Mouse (Mus musculus): ENCODE measurements at regions not wholly inside any gene's neighbourhood (a gene's known extent, or its start where the extent isn't known, plus 50 kb on each side); places are given as distances from the start of the nearest gene placed in this dataset.
A peak's percentile ranks its signal among the peaks of the same experiment; 100 is the strongest.

DNA sequence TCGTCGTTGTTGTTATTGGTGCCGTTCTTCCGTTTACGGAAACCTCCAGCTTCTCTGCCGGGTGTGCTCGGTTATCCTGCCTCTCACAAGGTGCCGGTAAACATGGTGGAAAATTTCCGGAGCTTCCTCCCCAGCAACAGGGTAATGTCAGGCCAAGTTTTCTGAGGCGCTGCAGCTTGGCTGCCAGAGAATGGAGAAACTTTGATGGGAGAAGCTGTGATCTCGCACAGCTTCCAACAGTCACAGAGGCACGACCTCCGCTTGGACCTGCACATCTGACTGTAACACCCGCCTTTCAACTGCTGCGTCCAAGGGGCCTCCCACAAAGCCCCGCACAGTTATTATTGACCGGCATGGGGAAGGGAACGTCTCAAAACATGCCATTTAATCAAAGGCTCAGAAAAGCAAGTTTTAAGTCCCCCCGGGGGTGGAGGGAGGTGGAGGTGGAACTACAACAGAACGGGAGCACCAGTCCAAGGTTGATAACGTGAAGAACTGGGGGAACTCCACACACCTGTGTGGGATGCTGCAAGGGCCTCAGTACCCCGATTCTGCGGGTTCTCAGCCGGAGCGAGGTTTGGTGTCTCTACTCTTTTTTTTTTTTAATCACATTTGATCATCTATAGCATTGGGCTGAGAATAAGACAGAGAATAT lies 299.1 kb downstream of the Vrk1 start:
- peaks cover 5% of the 10 kb centered on the region; the same call in 1 of the 2 replicates for H3K4me1 ChIP-seq (ENCODE audit: control insufficient read depth, insufficient read depth, low read length)
- H3K27me3 ChIP-seq (ENCODE audit: control insufficient read depth, insufficient read depth, low read depth, low read length): peaks cover 6% of the 10 kb centered on the region
- H3K4me2 ChIP-seq (ENCODE audit: low read length): no peak overlapping the region
- H3K9me3 ChIP-seq (replicated peaks; ENCODE audit: control insufficient read depth, low read length, poor library complexity, severe bottlenecking): no peaks in the 10 kb centered on the region
- H3K27ac ChIP-seq (ENCODE audit: low read length): no peak overlapping the region
- ATAC-seq: no peak
- 75% methylated on average over 25 of the region's 25 CpGs for WGBS
- no peak overlapping the region for H3K9ac ChIP-seq (ENCODE audit: low read depth, low read length)
- no peaks in the 10 kb centered on the region for H3K36me3 ChIP-seq (ENCODE audit: control insufficient read depth, insufficient read depth, low read length)
- H3K4me3 ChIP-seq (ENCODE audit: low read depth, low read length): no peak overlapping the region

DNA sequence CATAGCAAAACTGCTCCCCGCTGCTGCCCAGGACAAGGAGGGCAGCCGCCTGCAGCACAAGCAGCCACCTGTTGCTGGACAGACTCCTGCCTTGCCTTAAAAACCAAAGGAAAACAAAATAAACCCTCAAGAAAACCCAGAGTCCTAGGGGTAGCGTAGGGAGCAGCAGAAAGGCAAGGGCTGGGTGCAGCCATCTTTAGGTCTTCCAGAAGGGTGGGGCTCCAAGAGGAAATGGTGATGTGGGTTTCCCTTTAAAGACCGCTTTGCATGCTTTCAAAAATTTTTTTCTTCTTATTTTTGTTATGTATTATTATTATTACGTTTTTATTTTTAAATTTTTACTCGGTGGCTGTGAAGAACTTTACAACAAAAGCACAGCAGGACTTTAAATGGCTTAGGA lies 300.1 kb downstream of the Vrk1 start:
- Histone ChIP-seq H3K36me3 (ENCODE audit: control insufficient read depth, insufficient read depth, low read length) (no peaks in the 10 kb centered on the region), H3K9me3 (replicated peaks; ENCODE audit: control insufficient read depth, low read length, poor library complexity, severe bottlenecking) (no peaks in the 10 kb centered on the region), H3K4me2 (ENCODE audit: low read length) (peak overlapping the region; percentile 61; the same call in 1 of the 2 replicates), H3K4me1 (ENCODE audit: control insufficient read depth, insufficient read depth, low read length) (peaks cover 5% of the 10 kb centered on the region; the same call in 1 of the 2 replicates), H3K27ac (ENCODE audit: low read length) (no peak overlapping the region), H3K27me3 (ENCODE audit: control insufficient read depth, insufficient read depth, low read depth, low read length) (peaks cover 6% of the 10 kb centered on the region), H3K4me3 (ENCODE audit: low read depth, low read length) (no peak overlapping the region), H3K9ac (ENCODE audit: low read depth, low read length) (no peak overlapping the region)
- 27% methylated on average over 6 of the region's 6 CpGs for WGBS
- no peak for ATAC-seq

DNA sequence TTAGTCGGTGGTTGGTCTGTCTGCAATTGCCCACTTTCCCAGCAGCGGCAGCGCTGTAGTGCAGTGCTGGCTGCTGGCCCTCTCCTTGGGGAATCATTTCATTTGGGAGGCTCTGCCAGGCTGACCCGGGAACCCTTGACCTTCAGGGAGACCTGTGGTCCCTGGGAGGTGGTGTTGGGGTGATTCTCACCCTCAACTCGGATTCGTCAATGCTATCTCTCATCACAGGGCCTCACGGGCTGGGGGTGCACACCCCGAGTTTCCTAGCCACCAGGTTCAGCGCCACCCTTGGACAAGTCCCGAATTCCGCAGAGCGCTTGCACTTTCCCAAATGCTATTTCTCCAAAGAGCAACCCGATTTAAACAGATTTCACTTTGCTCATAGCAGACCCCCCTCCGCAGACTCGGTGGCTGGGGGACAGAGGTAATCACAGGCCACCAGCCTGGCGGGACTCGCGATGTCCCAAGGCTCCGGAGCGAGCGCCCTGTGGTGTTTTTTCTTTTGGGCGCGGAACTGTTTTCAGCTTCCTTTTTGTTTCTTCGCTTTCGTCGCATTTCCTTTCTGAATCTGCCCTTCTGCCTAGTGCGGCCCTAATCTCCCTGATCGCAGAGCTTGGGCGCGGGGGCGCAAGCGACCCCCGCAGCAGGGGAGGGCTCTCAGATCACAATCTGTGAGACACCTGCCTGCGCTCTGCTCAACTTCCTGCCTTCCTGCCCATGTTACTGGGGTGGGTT lies 300.7 kb downstream of the Vrk1 start:
- peak overlapping the region; percentile 35 for H3K4me3 ChIP-seq (ENCODE audit: low read depth, low read length)
- H3K4me1 ChIP-seq (ENCODE audit: control insufficient read depth, insufficient read depth, low read length): peaks cover 5% of the 10 kb centered on the region; the same call in 1 of the 2 replicates
- no peak overlapping the region for H3K27ac ChIP-seq (ENCODE audit: low read length)
- H3K4me2 ChIP-seq (ENCODE audit: low read length): peak overlapping the region; percentile 61
- WGBS: under 1% methylated on average over 34 of the region's 34 CpGs
- no peak for ATAC-seq
- no peaks in the 10 kb centered on the region for H3K36me3 ChIP-seq (ENCODE audit: control insufficient read depth, insufficient read depth, low read length)
- H3K27me3 ChIP-seq (ENCODE audit: control insufficient read depth, insufficient read depth, low read depth, low read length): peaks cover 6% of the 10 kb centered on the region
- peak overlapping the region; percentile 52 for H3K9ac ChIP-seq (ENCODE audit: low read depth, low read length)
- no peaks in the 10 kb centered on the region for H3K9me3 ChIP-seq (replicated peaks; ENCODE audit: control insufficient read depth, low read length, poor library complexity, severe bottlenecking)

DNA sequence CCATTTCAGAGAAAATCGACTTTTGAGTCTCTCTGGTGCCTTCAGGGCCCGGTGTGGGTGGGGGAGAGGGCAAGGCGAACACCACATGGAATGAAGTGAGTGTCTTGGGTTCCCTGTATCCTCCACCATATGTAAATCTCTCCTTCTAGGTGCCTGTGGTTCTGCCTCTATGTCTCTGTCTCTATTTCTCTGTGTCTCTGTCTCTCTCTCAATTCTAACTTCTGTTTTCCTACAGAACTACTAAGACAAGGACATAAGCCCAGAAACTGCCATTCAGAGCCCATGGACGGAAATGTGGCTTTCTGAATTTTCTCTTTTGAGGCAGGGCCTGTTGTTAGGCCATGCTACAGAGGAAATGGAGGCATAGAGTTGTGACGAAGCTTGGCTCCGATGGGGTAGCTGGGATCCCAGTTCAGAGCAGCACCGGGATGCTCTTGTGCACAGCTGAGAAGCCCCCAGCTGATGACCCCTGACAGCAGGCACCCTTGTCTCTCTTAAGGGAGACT lies 301.3 kb downstream of the Vrk1 start:
- Histone ChIP-seq H3K9me3 (replicated peaks; ENCODE audit: control insufficient read depth, low read length, poor library complexity, severe bottlenecking) (no peaks in the 10 kb centered on the region), H3K27ac (ENCODE audit: low read length) (no peak overlapping the region), H3K4me3 (ENCODE audit: low read depth, low read length) (peak overlapping the region; percentile 35), H3K4me2 (ENCODE audit: low read length) (peak overlapping the region; percentile 61), H3K9ac (ENCODE audit: low read depth, low read length) (peak overlapping the region; percentile 52; the same call in 1 of the 2 replicates), H3K27me3 (ENCODE audit: control insufficient read depth, insufficient read depth, low read depth, low read length) (peaks cover 6% of the 10 kb centered on the region), H3K36me3 (ENCODE audit: control insufficient read depth, insufficient read depth, low read length) (no peaks in the 10 kb centered on the region), H3K4me1 (ENCODE audit: control insufficient read depth, insufficient read depth, low read length) (peaks cover 5% of the 10 kb centered on the region; the same call in 1 of the 2 replicates)
- WGBS: 33% methylated on average over 7 of the region's 7 CpGs
- no peak for ATAC-seq

DNA sequence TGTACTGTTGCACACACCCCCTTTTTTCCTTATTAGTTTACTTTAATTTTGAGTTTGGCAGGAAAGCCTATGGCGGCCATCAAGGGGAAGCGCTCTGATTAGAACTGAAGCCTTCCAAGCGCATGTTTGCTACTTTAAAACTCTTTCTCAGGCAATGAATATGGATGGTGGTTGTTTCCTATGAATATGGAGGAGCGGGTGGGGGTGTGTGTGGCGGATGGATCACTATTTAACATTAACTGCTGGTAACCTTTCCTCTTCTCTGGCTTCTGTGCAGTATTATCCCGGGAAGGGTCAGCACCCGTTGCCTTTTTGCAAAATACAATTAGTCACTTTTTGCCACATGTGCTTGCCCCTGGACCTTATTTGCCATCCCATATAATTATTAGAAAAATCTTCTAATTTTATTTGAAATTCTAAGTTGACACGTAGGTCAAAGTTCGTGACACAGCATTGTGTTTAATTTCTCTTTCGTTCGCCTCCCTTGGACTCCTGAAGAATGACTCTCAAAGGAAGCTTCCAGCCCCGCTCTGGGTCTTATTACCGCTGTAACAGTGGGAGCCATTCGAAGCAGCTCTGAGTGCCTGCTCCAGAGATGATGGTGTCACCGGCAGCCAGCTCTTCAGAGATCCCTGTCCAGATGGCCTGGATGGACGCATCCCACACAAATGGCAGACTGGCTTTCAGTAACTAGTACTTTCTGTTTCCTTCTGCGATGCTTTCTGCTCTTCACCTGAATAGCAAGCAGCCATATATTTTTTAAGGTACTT lies 302.0 kb downstream of the Vrk1 start:
- H3K9me3 ChIP-seq (replicated peaks; ENCODE audit: control insufficient read depth, low read length, poor library complexity, severe bottlenecking): no peaks in the 10 kb centered on the region
- H3K9ac ChIP-seq (ENCODE audit: low read depth, low read length): no peak overlapping the region
- no peak overlapping the region for H3K4me3 ChIP-seq (ENCODE audit: low read depth, low read length)
- no peaks in the 10 kb centered on the region for H3K36me3 ChIP-seq (ENCODE audit: control insufficient read depth, insufficient read depth, low read length)
- no peak overlapping the region for H3K4me2 ChIP-seq (ENCODE audit: low read length)
- H3K27ac ChIP-seq (ENCODE audit: low read length): no peak overlapping the region
- H3K27me3 ChIP-seq (ENCODE audit: control insufficient read depth, insufficient read depth, low read depth, low read length): peaks cover 6% of the 10 kb centered on the region
- WGBS: 52% methylated on average over 17 of the region's 17 CpGs
- ATAC-seq: no peak
- peaks cover 5% of the 10 kb centered on the region; the same call in 1 of the 2 replicates for H3K4me1 ChIP-seq (ENCODE audit: control insufficient read depth, insufficient read depth, low read length)

DNA sequence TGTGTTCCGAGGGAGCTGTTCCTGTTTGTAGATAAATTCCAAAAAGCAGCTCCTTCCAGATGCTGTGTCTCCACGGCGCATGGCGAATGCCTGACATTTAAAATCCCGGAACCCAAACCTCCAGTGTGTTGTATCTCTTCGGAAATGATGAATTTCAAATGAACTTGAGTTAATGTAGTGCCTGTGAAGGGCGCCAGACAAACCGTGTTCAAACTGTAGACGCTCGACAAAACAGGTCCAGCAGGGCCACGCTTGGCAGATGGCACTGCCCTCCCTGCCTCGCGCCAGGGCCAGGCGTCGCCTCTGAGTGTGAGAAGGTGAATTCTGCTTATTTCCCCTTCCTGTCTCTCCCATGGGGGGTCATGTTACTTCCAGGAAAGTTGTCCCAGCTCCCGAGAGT lies 307.7 kb downstream of the Vrk1 start:
- Histone ChIP-seq H3K4me2 (ENCODE audit: low read length) (no peak overlapping the region), H3K36me3 (ENCODE audit: control insufficient read depth, insufficient read depth, low read length) (no peaks in the 10 kb centered on the region), H3K4me1 (ENCODE audit: control insufficient read depth, insufficient read depth, low read length) (no peaks in the 10 kb centered on the region), H3K27me3 (ENCODE audit: control insufficient read depth, insufficient read depth, low read depth, low read length) (no peaks in the 10 kb centered on the region; the same call in 1 of the 2 replicates), H3K27ac (ENCODE audit: low read length) (no peak overlapping the region), H3K9ac (ENCODE audit: low read depth, low read length) (no peak overlapping the region), H3K9me3 (replicated peaks; ENCODE audit: control insufficient read depth, low read length, poor library complexity, severe bottlenecking) (no peaks in the 10 kb centered on the region), H3K4me3 (ENCODE audit: low read depth, low read length) (no peak overlapping the region)
- WGBS: 82% methylated on average over 16 of the region's 16 CpGs
- ATAC-seq: no peak

DNA sequence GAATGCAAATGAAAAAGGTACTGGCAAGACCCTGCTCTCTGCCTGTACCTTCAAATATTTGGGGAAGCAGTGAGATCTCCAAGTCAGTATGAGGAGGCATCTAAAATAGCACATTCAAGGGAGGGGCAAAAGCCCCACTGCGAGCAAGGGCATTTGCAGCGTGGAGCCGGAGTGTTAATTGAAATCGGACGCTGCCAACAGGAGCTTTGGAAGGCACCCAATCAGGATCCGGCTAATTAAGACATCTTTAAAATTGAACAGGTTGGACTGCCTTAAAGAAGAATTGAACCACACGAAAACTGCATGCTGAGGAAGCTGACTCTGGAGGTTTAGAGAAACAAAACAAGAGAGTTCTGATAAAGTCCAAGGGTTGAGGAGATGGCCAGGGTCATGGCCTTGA lies 311.5 kb downstream of the Vrk1 start:
- no peak overlapping the region for H3K27ac ChIP-seq (ENCODE audit: low read length)
- H3K4me2 ChIP-seq (ENCODE audit: low read length): no peak overlapping the region
- no peaks in the 10 kb centered on the region for H3K9me3 ChIP-seq (replicated peaks; ENCODE audit: control insufficient read depth, low read length, poor library complexity, severe bottlenecking)
- H3K36me3 ChIP-seq (ENCODE audit: control insufficient read depth, insufficient read depth, low read length): no peaks in the 10 kb centered on the region
- no peaks in the 10 kb centered on the region for H3K4me1 ChIP-seq (ENCODE audit: control insufficient read depth, insufficient read depth, low read length)
- no peak overlapping the region for H3K4me3 ChIP-seq (ENCODE audit: low read depth, low read length)
- H3K27me3 ChIP-seq (ENCODE audit: control insufficient read depth, insufficient read depth, low read depth, low read length): no peaks in the 10 kb centered on the region
- H3K9ac ChIP-seq (ENCODE audit: low read depth, low read length): no peak overlapping the region
- 73% methylated on average over 7 of the region's 7 CpGs for WGBS
- no peak for ATAC-seq

DNA sequence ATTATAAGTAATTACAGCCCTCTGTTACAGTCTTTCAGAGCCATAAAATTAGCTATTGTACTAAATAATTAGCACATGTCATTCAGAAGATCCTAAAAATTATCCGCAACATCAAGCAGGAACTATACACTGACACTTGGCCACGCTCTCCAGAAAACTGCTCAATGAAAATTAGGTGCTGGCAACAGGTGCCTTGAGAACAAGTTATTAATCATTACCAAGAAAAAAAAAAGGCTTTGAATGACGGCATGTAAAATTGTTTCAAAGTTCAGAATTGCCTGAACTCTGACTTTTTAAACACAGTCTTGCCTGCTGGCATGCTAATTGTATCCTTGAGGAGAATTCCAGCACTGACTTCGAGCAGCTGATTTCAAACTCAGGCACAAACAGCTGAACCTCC lies 316.6 kb downstream of the Vrk1 start:
- H3K4me2 ChIP-seq (ENCODE audit: low read length): no peak overlapping the region
- 48% methylated on average over 4 of the region's 4 CpGs for WGBS
- no peak for ATAC-seq

More for the DNA sequence above, 316.6 kb downstream of the Vrk1 start:
- Histone ChIP-seq H3K27me3 (ENCODE audit: control insufficient read depth, insufficient read depth, low read depth, low read length) (no peaks in the 10 kb centered on the region), H3K9ac (ENCODE audit: low read depth, low read length) (no peak overlapping the region), H3K27ac (ENCODE audit: low read length) (no peak overlapping the region), H3K36me3 (ENCODE audit: control insufficient read depth, insufficient read depth, low read length) (no peaks in the 10 kb centered on the region), H3K4me1 (ENCODE audit: control insufficient read depth, insufficient read depth, low read length) (no peaks in the 10 kb centered on the region), H3K4me3 (ENCODE audit: low read depth, low read length) (no peak overlapping the region), H3K9me3 (replicated peaks; ENCODE audit: control insufficient read depth, low read length, poor library complexity, severe bottlenecking) (no peaks in the 10 kb centered on the region)

Data from midbrain, embryonic 16.5 days (tissue).